Mouse (Mus musculus): ENCODE measurements at regions not wholly inside any gene's neighbourhood (a gene's known extent, or its start where the extent isn't known, plus 50 kb on each side); places are given as distances from the start of the nearest gene placed in this dataset.

- DNase-seq (ENCODE audit: low read depth): no peak
Measured at GRCm38 (mm10) chr14:109708733-109709132, 794.8 kb upstream of the Slitrk1 start.

GRCm38 (mm10) chr14:109700296-109700695, 786.3 kb upstream of the Slitrk1 start:
- no peak for DNase-seq (ENCODE audit: low read depth)

DNA sequence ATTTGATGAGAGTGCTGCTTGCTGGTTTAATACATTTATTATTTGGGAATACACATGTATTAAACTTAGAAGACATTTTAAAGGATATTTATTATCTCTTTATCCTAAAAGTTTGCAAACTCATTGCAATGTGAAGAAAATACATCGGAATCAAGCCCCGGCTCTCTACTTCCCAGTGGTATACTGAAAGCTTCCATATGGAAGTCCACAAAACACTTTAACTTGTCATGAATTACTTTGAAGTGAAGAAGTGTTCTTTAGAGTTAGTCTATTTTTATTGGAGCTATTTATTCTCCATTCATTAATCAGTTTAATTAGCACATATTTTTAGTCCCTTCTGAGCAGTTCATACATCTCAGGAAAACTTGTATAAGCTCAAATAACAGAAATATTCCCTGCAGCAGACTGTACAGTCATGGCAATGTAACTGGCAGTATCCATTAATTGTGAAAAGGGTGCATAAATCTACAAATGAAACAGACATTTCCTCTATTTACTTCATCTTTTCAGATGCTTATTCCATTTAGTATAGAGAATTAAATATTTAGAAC, 754.7 kb upstream of the Slitrk1 start:
- no peak for DNase-seq (ENCODE audit: low read depth)

DNA sequence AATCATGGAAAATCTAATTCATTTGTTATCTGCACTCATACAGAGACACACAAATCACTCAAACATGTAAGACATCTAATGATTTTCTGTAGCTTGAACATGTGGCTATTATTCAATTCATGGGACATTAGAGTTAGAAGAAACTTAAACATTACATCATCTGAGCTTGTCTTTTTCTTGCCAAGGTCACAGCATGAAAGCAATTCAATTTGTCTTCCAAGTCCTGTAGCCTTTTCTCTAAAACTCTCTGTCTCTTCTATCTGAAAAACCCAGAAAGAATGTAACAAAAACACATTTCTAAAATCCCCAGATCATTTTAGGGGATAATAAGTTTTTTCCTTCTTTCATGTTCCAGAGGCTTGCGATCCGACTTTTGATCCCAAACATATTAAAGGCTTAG, 754.1 kb upstream of the Slitrk1 start:
- DNase-seq (ENCODE audit: low read depth): no peak

DNA sequence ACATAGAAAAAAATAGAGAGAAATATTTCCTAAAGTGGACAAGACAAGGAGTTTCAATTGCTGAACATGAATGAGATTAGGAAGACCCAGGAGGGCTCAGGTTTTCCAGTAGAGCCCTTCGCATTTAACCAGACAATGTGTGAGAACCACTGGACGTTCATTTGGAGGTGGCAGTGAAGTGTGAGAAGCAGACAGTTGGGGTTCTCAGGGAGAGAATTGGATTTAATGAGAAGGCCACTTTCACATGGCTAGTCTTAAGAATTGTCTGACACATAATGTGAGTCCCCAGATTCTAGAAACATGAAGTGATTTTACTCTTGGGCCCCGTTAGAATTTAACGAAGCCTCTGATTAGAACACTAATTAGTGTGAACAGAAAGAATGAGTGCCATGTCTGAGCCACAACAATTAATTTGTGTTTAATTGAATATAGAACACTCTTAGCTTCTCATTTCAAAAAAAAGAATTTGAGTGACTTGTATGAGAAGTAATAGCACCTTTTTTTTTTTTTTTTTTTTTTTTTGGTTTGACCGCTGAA, 749.6 kb upstream of the Slitrk1 start:
- no peak for DNase-seq (ENCODE audit: low read depth)

- DNase-seq (ENCODE audit: low read depth): peak; percentile 25
Measured at GRCm38 (mm10) chr14:109660351-109660750, 746.4 kb upstream of the Slitrk1 start.

GRCm38 (mm10) chr14:109648536-109648935, 734.6 kb upstream of the Slitrk1 start:
- no peak for DNase-seq (ENCODE audit: low read depth)

Data from 416B (cell line).